ENCODE assay signal across 8 mouse cellular contexts in genomic region chr16:92019141-92020118, GRCm38 (mm10). TPM values are rescaled to one million over a fixed set of nuclear protein-coding genes. Genes with fewer than 3 reads are reported as not detected.
DNase-seq lines count a peak whose midpoint lies in the region; ATAC-seq and TF ChIP-seq lines count a peak whose summit lies in the region.

No protein-coding gene starts in this region.

- H3K4me1 ChIP-seq in CH12.LX (ENCODE audit: control insufficient read depth in 1 of 2, insufficient read depth in 2 of 2), result peaks cover 14 to 27% of the 10 kb centered on the region in 2 experiments
- peaks cover 14% of the 10 kb centered on the region for H3K4me1 ChIP-seq in forebrain, embryonic 13.5 days
- peaks cover 24% of the 10 kb centered on the region for H3K4me1 ChIP-seq in hindbrain, embryonic 10.5 days (replicated peaks)

- no peak for TF ChIP-seq POLR2A in CH12.LX (IDR thresholded peaks at IDR 0.05; ENCODE audit: low read depth, low read length)

- no peaks in the 10 kb centered on the region for H3K79me2 ChIP-seq in CH12.LX (replicated peaks; ENCODE audit: control insufficient read depth, extremely low read depth, insufficient read depth, poor library complexity, severe bottlenecking)

- in situ Hi-C loops in CH12.LX (cut with MboI; ENCODE audit: low pct_ligation_motif_present, low pct_unique_long_range_greater_than_20kb, low sequenced_read_pairs), result no loop called here

- no peaks in the 10 kb centered on the region for H3K27me3 ChIP-seq in CH12.LX (replicated peaks)
- H3K27me3 ChIP-seq in forebrain, embryonic 13.5 days, result no peaks in the 10 kb centered on the region
- H3K27me3 ChIP-seq in hindbrain, embryonic 10.5 days (ENCODE audit: insufficient read depth, poor library complexity, severe bottlenecking), result no peaks in the 10 kb centered on the region

- no peaks in the 10 kb centered on the region for H3K36me3 ChIP-seq in CH12.LX (replicated peaks in 1 of 2; ENCODE audit: control insufficient read depth in 1 of 2, insufficient read depth in 1 of 2, low read length in 1 of 2)
- H3K36me3 ChIP-seq in forebrain, embryonic 13.5 days (ENCODE audit: poor library complexity, severe bottlenecking), result no peaks in the 10 kb centered on the region
- no peaks in the 10 kb centered on the region for H3K36me3 ChIP-seq in hindbrain, embryonic 10.5 days

- no peak overlapping the region for H3K9ac ChIP-seq in CH12.LX (ENCODE audit: insufficient read depth, low read depth)
- H3K9ac ChIP-seq in forebrain, embryonic 13.5 days, result peak overlapping the region; percentile 62

- H3K4me2 ChIP-seq in CH12.LX (ENCODE audit: insufficient read depth, low read depth, poor library complexity, severe bottlenecking), result peak overlapping the region; percentile 60
- H3K4me2 ChIP-seq in forebrain, embryonic 13.5 days, result peak overlapping the region; percentile 63

- no peak for TF ChIP-seq CTCF in CH12.LX (conservative IDR thresholded peaks at IDR 0.05 in 1 of 2, IDR thresholded peaks at IDR 0.05 in 1 of 2; ENCODE audit: low read depth in 2 of 2, low read length in 2 of 2)

- DNase-seq in CH12.LX (ENCODE audit: extremely low read depth), result no peak
- DNase-seq in adrenal gland, postnatal 36 days, result peak; percentile 68 to 69
- DNase-seq in hindbrain, embryonic 10.5 days (ENCODE audit: low spot score), result peak; percentile 64
- peak; percentile 12 to 40 for DNase-seq in layer of hippocampus, postnatal 14 days (ENCODE audit: low spot score in 2 of 2)
- peak; percentile 16 for DNase-seq in lung, postnatal 25 days (ENCODE audit: low spot score)
- peak; percentile 57 for DNase-seq in retina, embryonic 14.5 days (ENCODE audit: low spot score)
- no peak for DNase-seq in urinary bladder, postnatal 25 days (ENCODE audit: low spot score)

- H3K9me3 ChIP-seq in CH12.LX (replicated peaks; ENCODE audit: low read length), result peaks cover 2% of the 10 kb centered on the region
- H3K9me3 ChIP-seq in forebrain, embryonic 13.5 days (replicated peaks), result no peaks in the 10 kb centered on the region
- no peaks in the 10 kb centered on the region for H3K9me3 ChIP-seq in hindbrain, embryonic 10.5 days

- H3K27ac ChIP-seq in CH12.LX (ENCODE audit: insufficient read depth, low read depth), result no peak overlapping the region
- H3K27ac ChIP-seq in forebrain, embryonic 13.5 days, result peak overlapping the region; percentile 35; the same call in 1 of the 2 replicates
- H3K27ac ChIP-seq in hindbrain, embryonic 10.5 days, result peak overlapping the region; percentile 88

- H3K4me3 ChIP-seq in CH12.LX (replicated peaks in 1 of 3; ENCODE audit: low read depth in 2 of 3, low read length in 2 of 3, poor library complexity in 1 of 3), result peak overlapping the region in 1 of 3 experiments; percentile 33
- peak overlapping the region; percentile 38 for H3K4me3 ChIP-seq in forebrain, embryonic 13.5 days
- H3K4me3 ChIP-seq in hindbrain, embryonic 10.5 days, result peak overlapping the region; percentile 45

- dilution Hi-C loops in CH12.LX (cut with MboI; ENCODE audit: extremely low pct_ligation_motif_present, extremely low pct_unique_long_range_greater_than_20kb, low sequenced_read_pairs), result no loop called here

- ATAC-seq in forebrain, embryonic 13.5 days, result peak; percentile 86

- no peak for TF ChIP-seq EP300 in CH12.LX (IDR thresholded peaks at IDR 0.05; ENCODE audit: low read length)

- 5% methylated on average over 26 of the region's 26 CpGs for WGBS in forebrain, embryonic 13.5 days
- 7% methylated on average over 26 of the region's 26 CpGs for WGBS in hindbrain, embryonic 10.5 days

- no peak for TF ChIP-seq RAD21 in CH12.LX (IDR thresholded peaks at IDR 0.05; ENCODE audit: low read depth, low read length)

TF ChIP-seq in CH12.LX, 34 proteins besides CTCF, POLR2A, EP300 and RAD21:
- peak; percentile 86 for TF ChIP-seq ZNF384 (IDR thresholded peaks at IDR 0.05; ENCODE audit: low read depth, low read length)
- 0 out of 2 replicates have a peak, but pooled peaks have one; percentile 16 for TF ChIP-seq TCF12 (IDR thresholded peaks at IDR 0.05; ENCODE audit: low read depth, low read length)
- no peak for TF ChIP-seq PAX5 (IDR thresholded peaks at IDR 0.05; ENCODE audit: low read length)
- TF ChIP-seq KAT2A (IDR thresholded peaks at IDR 0.05; ENCODE audit: insufficient replicate concordance, low read length), result no peak

RNA-seq across cellular contexts. Expression of gene Mrps6, which starts 38.6 kb away (rescaled TPM):
- 28.4 and 35.9 TPM in 2 replicates for total RNA-seq in CH12.LX (2012; rRNA removed)
- total RNA-seq in CH12.LX (2014; rRNA removed), result 39.7 and 43.0 TPM in 2 replicates
- 93.4 and 110 TPM in 2 replicates for polyA plus RNA-seq in CH12.LX (2012; ENCODE audit: insufficient read length, low read depth)
- 100 to 1,000 TPM in 1 of 2 experiments, 10 to 100 TPM in 1; 84.1 to 117 TPM for total RNA-seq in adrenal gland, postnatal 36 days (2021)
- 143 and 159 TPM in 2 replicates for polyA plus RNA-seq in forebrain, embryonic 13.5 days (2015; fragmentation: Nextera tagmentation; extraction: Ambion mirVana)
- polyA plus RNA-seq in hindbrain, embryonic 10.5 days (2016; fragmentation: Nextera tagmentation; extraction: Ambion mirVana), result 139 and 143 TPM in 2 replicates
- total RNA-seq in layer of hippocampus, postnatal 14 days (2021), result 10 to 100 TPM; 46.2 to 62.5 TPM

RNA-seq across cellular contexts. Expression of gene Gm49711, which starts 38.7 kb away (rescaled TPM):
- total RNA-seq in CH12.LX (2012; rRNA removed) (not detected in 2 replicates), CH12.LX (2014; rRNA removed) (not detected in 2 replicates)
- not detected in 2 replicates for polyA plus RNA-seq in CH12.LX (2012; ENCODE audit: insufficient read length, low read depth)
- total RNA-seq in adrenal gland, postnatal 36 days (2021), result not detected
- polyA plus RNA-seq in forebrain, embryonic 13.5 days (2015; fragmentation: Nextera tagmentation; extraction: Ambion mirVana), result 0.18 and 0.21 TPM in 2 replicates
- polyA plus RNA-seq in hindbrain, embryonic 10.5 days (2016; fragmentation: Nextera tagmentation; extraction: Ambion mirVana), result 0.24 TPM in 1 of 2 replicates, not detected in the other
- not detected for total RNA-seq in layer of hippocampus, postnatal 14 days (2021)

RNA-seq across cellular contexts. Expression of gene Slc5a3, which starts 38.7 kb away (rescaled TPM):
- total RNA-seq in CH12.LX (2012; rRNA removed) (3.9 and 4.1 TPM in 2 replicates), CH12.LX (2014; rRNA removed) (2.2 and 2.3 TPM in 2 replicates)
- 1.1 and 1.7 TPM in 2 replicates for polyA plus RNA-seq in CH12.LX (2012; ENCODE audit: insufficient read length, low read depth)
- 10 to 100 TPM; 26.4 to 59.1 TPM for total RNA-seq in adrenal gland, postnatal 36 days (2021)
- polyA plus RNA-seq in forebrain, embryonic 13.5 days (2015; fragmentation: Nextera tagmentation; extraction: Ambion mirVana), result 8.6 and 11.5 TPM in 2 replicates
- 9.8 and 11.3 TPM in 2 replicates for polyA plus RNA-seq in hindbrain, embryonic 10.5 days (2016; fragmentation: Nextera tagmentation; extraction: Ambion mirVana)
- total RNA-seq in layer of hippocampus, postnatal 14 days (2021), result 10 to 100 TPM; 15.1 to 17.6 TPM

Comparison
In these comparisons a context has a peak if more than half of its experiments do, and no peak if none do; other contexts are left out.
1. DNase-seq: peak in adrenal gland, postnatal 36 days (2 of 2), hindbrain, embryonic 10.5 days (single experiment), layer of hippocampus, postnatal 14 days (2 of 2), lung, postnatal 25 days (single experiment) and retina, embryonic 14.5 days (single experiment); none in CH12.LX (single experiment) and urinary bladder, postnatal 25 days (single experiment).